Mouse (Mus musculus): ENCODE data around the gene Zfp568.

- no peak for TF ChIP-seq POLR2A (IDR thresholded peaks at IDR 0.05; ENCODE audit: control insufficient read depth, extremely low read depth, insufficient read depth, low read length, poor library complexity)
- TF ChIP-seq CTCF (IDR thresholded peaks at IDR 0.05; ENCODE audit: borderline replicate concordance, control insufficient read depth, extremely low read depth, insufficient read depth, low read length, poor library complexity): no peak
Observed at GRCm38 (mm10) chr7:29954731-29955130, 29.0 kb upstream of the Zfp568 start.

Measured in thymus, adult 2 months (tissue).